Mouse (Mus musculus): ENCODE measurements around the gene Atp5c1. TPM values are rescaled to one million over a fixed set of nuclear protein-coding genes. Genes with fewer than 3 reads are reported as not detected.

Atp5c1 gene
- polyA plus RNA-seq, 1 experiment from 2014 or later, result 474 TPM

DNA sequence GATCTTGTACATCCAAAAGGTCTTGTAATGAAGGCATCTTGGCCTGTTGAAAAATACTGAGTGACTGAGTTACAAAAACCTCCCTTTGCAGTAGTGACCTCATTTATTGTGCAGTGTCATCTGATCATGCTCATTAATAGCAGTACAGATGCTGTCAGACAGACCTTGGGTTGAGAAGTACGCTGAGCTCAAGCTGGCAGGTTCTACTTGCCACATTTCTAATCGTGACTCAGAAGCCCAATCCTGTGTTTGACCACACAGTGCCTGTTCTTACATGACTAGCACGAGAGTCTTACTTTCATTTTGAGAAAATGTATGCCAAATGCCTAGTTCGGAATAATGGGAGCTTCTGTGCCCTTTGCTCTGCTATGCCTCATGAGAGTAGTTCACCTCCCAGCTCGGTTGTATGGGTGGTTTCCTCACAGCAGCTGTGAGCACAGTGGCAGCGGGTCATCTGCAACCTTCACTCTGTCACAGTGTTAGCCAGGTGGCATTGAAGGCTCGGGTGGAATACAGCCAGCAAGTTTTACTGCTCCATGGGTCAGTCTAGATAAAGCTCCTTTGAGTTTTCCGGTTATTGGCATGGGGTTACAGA, 7.0 kb upstream of the Atp5c1 start:
- Histone ChIP-seq H3K4me2 (replicated peaks) (no peak overlapping the region), H3K4me1 (no peaks in the 10 kb centered on the region), H3K27ac (no peak overlapping the region), H3K9ac (no peak overlapping the region), H3K4me3 (no peak overlapping the region), H3K36me3 (peaks cover 54% of the 10 kb centered on the region), H3K27me3 (replicated peaks) (no peaks in the 10 kb centered on the region), H3K9me3 (no peaks in the 10 kb centered on the region)
- no peak for ATAC-seq (ENCODE audit: low FRiP score, low read depth)
- WGBS, result 87% methylated on average over 8 of the region's 8 CpGs

- 87% methylated on average over 1 of the region's 1 CpGs for WGBS
- Histone ChIP-seq H3K4me3 (no peak overlapping the region), H3K9ac (no peak overlapping the region), H3K9me3 (no peaks in the 10 kb centered on the region), H3K4me1 (peaks cover 24% of the 10 kb centered on the region), H3K27me3 (replicated peaks) (no peaks in the 10 kb centered on the region), H3K27ac (no peak overlapping the region), H3K36me3 (peaks cover 21% of the 10 kb centered on the region), H3K4me2 (replicated peaks) (no peak overlapping the region)
- no peak for ATAC-seq (ENCODE audit: low FRiP score, low read depth)
Observed at GRCm38 (mm10) chr2:10082737-10083136, 2.4 kb upstream of the Atp5c1 start.

DNA sequence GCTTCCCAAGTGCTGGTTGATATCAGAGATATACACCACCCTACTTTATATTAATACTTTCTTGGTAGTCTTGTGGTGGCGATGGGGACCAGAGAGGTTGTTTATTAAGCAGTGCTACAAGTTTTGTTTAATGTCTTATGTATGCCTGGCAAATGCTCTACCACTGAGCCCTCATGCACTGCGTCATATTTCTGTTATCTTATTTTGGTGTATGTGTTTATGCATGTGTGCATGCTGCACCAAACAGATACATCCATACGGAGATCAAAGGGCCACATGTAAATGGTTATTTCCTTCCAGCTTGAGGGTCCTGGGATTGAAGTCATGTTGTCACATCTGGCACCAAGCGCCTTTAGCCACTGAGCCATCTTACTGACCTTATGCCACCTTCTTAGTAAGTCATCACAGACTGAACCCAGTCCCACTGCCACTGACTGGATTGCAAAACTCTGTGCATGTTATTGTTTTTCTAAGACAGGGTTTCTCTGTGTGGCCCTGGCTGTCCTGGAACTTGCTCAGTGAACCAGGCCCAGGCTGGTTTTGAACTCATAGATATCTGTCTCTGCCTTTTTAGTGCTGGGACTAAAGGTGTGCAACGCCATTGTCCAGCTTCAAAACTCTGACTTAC, 1.3 kb upstream of the Atp5c1 start:
- Histone ChIP-seq H3K4me1 (peaks cover 24% of the 10 kb centered on the region), H3K9me3 (no peaks in the 10 kb centered on the region), H3K9ac (peak overlapping the region; percentile 80; the same call in 1 of the 2 replicates), H3K27me3 (replicated peaks) (no peaks in the 10 kb centered on the region), H3K4me2 (replicated peaks) (peak overlapping the region; percentile 70), H3K4me3 (no peak overlapping the region), H3K36me3 (peaks cover 10% of the 10 kb centered on the region; the same call in 1 of the 2 replicates), H3K27ac (no peak overlapping the region)
- WGBS, result 89% methylated on average over 5 of the region's 5 CpGs
- no peak for ATAC-seq (ENCODE audit: low FRiP score, low read depth)

GRCm38 (mm10) chr2:10079745-10080309, 483 bp downstream of the Atp5c1 start:
- WGBS, result under 1% methylated on average over 28 of the region's 28 CpGs
- peaks cover 24% of the 10 kb centered on the region for H3K4me1 ChIP-seq
- H3K36me3 ChIP-seq, result peaks cover 12% of the 10 kb centered on the region; the same call in 1 of the 2 replicates

GRCm38 (mm10) chr2:10076675-10077074, 3.6 kb downstream of the Atp5c1 start:
- no peak for ATAC-seq (ENCODE audit: low FRiP score, low read depth)
- 87% methylated on average over 8 of the region's 8 CpGs for WGBS
- H3K4me2 ChIP-seq (replicated peaks), result no peak overlapping the region
- no peaks in the 10 kb centered on the region for H3K9me3 ChIP-seq
- no peak overlapping the region for H3K9ac ChIP-seq
- H3K4me1 ChIP-seq, result peaks cover 22% of the 10 kb centered on the region
- no peaks in the 10 kb centered on the region for H3K27me3 ChIP-seq (replicated peaks)
- H3K27ac ChIP-seq, result no peak overlapping the region
- H3K36me3 ChIP-seq, result peaks cover 14% of the 10 kb centered on the region
- no peak overlapping the region for H3K4me3 ChIP-seq

More at GRCm38 (mm10) chr2:10079745-10080309, 483 bp downstream of the Atp5c1 start:
- no peak; the same call in 1 of the 2 replicates for ATAC-seq (ENCODE audit: low FRiP score, low read depth)
- peak overlapping the region; percentile 83 for H3K4me3 ChIP-seq
- H3K27ac ChIP-seq, result peak overlapping the region; percentile 88
- no peaks in the 10 kb centered on the region for H3K9me3 ChIP-seq
- H3K27me3 ChIP-seq (replicated peaks), result no peaks in the 10 kb centered on the region
- peak overlapping the region; percentile 70 for H3K4me2 ChIP-seq (replicated peaks)
- H3K9ac ChIP-seq, result peak overlapping the region; percentile 96

DNA sequence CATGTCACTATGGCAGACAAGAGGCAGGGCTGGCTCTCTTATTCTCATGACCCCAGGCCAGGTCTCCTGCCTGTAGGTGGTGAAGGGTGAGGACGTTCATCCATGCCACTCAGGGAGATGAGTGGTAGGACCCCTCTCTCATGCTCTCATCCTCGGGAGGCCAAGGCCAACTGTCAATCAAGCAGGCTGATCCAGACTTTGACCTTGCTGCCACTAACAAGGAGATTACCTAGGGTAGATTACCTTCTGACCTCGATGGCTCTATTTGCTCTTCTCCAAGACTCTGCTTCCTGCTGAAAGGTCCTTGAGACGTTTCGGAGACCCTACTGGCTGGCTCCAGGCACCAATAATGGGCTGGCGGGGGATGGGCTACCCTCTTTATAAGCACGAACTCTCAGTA, 5.8 kb downstream of the Atp5c1 start:
- Histone ChIP-seq H3K9ac (no peak overlapping the region), H3K36me3 (peaks cover 14% of the 10 kb centered on the region), H3K9me3 (no peaks in the 10 kb centered on the region), H3K4me3 (no peak overlapping the region), H3K27ac (no peak overlapping the region), H3K4me2 (replicated peaks) (no peak overlapping the region), H3K4me1 (peaks cover 16% of the 10 kb centered on the region), H3K27me3 (replicated peaks) (no peaks in the 10 kb centered on the region)
- ATAC-seq (ENCODE audit: low FRiP score, low read depth), result no peak
- WGBS, result 92% methylated on average over 7 of the region's 7 CpGs

DNA sequence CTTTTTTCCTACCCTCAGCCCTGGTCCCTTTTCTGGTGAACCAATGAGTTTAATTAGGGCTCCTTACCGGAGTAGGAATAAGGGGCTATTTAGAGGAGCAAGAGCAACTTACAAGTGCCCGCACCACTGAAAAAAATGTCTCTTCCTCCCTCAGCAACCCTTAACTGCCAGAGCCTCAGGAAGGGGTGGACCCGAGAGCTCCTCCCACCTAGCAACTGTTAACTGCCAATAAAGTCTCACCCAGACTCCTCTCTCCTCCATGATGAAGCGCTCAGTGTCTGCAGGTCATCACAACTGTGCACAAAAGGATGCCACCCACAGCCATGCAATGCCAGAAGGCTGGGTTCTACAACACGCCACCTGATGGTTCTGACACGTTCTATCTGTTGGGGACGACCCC, 8.6 kb downstream of the Atp5c1 start:
- Histone ChIP-seq H3K9me3 (no peaks in the 10 kb centered on the region), H3K9ac (no peak overlapping the region), H3K4me1 (no peaks in the 10 kb centered on the region), H3K27me3 (replicated peaks) (no peaks in the 10 kb centered on the region), H3K27ac (no peak overlapping the region), H3K4me3 (no peak overlapping the region), H3K36me3 (peaks cover 35% of the 10 kb centered on the region), H3K4me2 (replicated peaks) (no peak overlapping the region)
- 64% methylated on average over 7 of the region's 7 CpGs for WGBS
- ATAC-seq (ENCODE audit: low FRiP score, low read depth), result no peak

GRCm38 (mm10) chr2:10058836-10059235, 21.5 kb downstream of the Atp5c1 start:
- ATAC-seq (ENCODE audit: low FRiP score, low read depth), result no peak
- no peaks in the 10 kb centered on the region for H3K4me1 ChIP-seq
- H3K9ac ChIP-seq, result no peak overlapping the region
- peaks cover 81% of the 10 kb centered on the region for H3K36me3 ChIP-seq
- H3K27ac ChIP-seq, result no peak overlapping the region
- H3K27me3 ChIP-seq (replicated peaks), result no peaks in the 10 kb centered on the region
- H3K9me3 ChIP-seq, result no peaks in the 10 kb centered on the region
- H3K4me2 ChIP-seq (replicated peaks), result no peak overlapping the region
- 90% methylated on average over 5 of the region's 5 CpGs for WGBS
- H3K4me3 ChIP-seq, result no peak overlapping the region

GRCm38 (mm10) chr2:10051996-10052395, 28.3 kb downstream of the Atp5c1 start:
- no peak overlapping the region for H3K27ac ChIP-seq
- 97% methylated on average over 1 of the region's 1 CpGs for WGBS

GRCm38 (mm10) chr2:10050878-10051277, 29.4 kb downstream of the Atp5c1 start:
- no peak for ATAC-seq (ENCODE audit: low FRiP score, low read depth)
- no peak overlapping the region for H3K27ac ChIP-seq
- no peak overlapping the region for H3K4me3 ChIP-seq
- WGBS, result 86% methylated on average over 3 of the region's 3 CpGs
- H3K9ac ChIP-seq, result no peak overlapping the region
- no peaks in the 10 kb centered on the region for H3K27me3 ChIP-seq (replicated peaks)
- H3K36me3 ChIP-seq, result peaks cover 21% of the 10 kb centered on the region
- no peaks in the 10 kb centered on the region for H3K9me3 ChIP-seq
- H3K4me2 ChIP-seq (replicated peaks), result no peak overlapping the region
- peaks cover 14% of the 10 kb centered on the region for H3K4me1 ChIP-seq

More at GRCm38 (mm10) chr2:10051996-10052395, 28.3 kb downstream of the Atp5c1 start:
- no peaks in the 10 kb centered on the region for H3K27me3 ChIP-seq (replicated peaks)
- H3K4me1 ChIP-seq, result peaks cover 11% of the 10 kb centered on the region
- no peak overlapping the region for H3K9ac ChIP-seq
- ATAC-seq (ENCODE audit: low FRiP score, low read depth), result no peak
- no peak overlapping the region for H3K4me2 ChIP-seq (replicated peaks)
- no peak overlapping the region for H3K4me3 ChIP-seq
- no peaks in the 10 kb centered on the region for H3K9me3 ChIP-seq
- H3K36me3 ChIP-seq, result peaks cover 29% of the 10 kb centered on the region

DNA sequence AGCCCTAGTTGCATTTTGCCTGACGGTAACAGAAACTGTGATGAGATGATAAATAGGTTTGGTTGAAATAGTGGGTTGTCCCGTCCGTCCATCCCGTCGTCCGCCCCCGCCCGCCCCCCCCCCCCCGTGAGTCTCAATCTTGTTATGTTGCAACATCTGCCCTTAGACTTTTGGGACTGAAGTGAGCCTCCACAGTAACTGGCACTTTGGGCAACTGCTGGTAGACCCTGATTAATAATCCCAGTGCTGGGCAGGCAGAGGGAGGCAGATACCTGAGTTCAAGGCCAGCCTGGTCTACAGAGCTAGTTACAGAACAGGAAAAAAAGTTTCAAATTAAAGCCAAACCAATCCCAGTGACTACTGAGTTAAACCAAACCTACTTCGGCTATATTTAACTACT, 30.9 kb downstream of the Atp5c1 start:
- Histone ChIP-seq H3K4me2 (replicated peaks) (peak overlapping the region; percentile 97), H3K27me3 (replicated peaks) (no peaks in the 10 kb centered on the region), H3K9me3 (no peaks in the 10 kb centered on the region), H3K9ac (0 out of 2 replicates have a peak overlapping the region, but pooled peaks have one; percentile 82), H3K27ac (no peak overlapping the region), H3K4me3 (peak overlapping the region; percentile 94; the same call in 1 of the 2 replicates), H3K36me3 (peaks cover 7% of the 10 kb centered on the region), H3K4me1 (peaks cover 14% of the 10 kb centered on the region)
- 18% methylated on average over 10 of the region's 10 CpGs for WGBS
- no peak for ATAC-seq (ENCODE audit: low FRiP score, low read depth)

- under 1% methylated on average over 36 of the region's 36 CpGs for WGBS
- ATAC-seq (ENCODE audit: low FRiP score, low read depth), result peak; percentile 95
- Histone ChIP-seq H3K4me3 (peak within 1 kb of the TSS; percentile 94), H3K9me3 (no peaks in the 10 kb centered on the region), H3K9ac (peak within 1 kb of the TSS; percentile 82), H3K4me2 (replicated peaks) (peak within 1 kb of the TSS; percentile 97), H3K27me3 (replicated peaks) (no peaks in the 10 kb centered on the region), H3K4me1 (peaks cover 14% of the 10 kb centered on the region), H3K27ac (peak within 1 kb of the TSS; percentile 21; the same call in 1 of the 2 replicates), H3K36me3 (no peaks in the 10 kb centered on the region)
Observed at GRCm38 (mm10) chr2:10048461-10048860, 31.8 kb downstream of the Atp5c1 start, which contains the start of gene Taf3. TSS of gene Taf3 (minus strand) at chr2:10048596.
